Mouse (Mus musculus) stomach, postnatal 0 days (tissue): ENCODE measurements around the gene Phkb. TPM values are rescaled to one million over a fixed set of nuclear protein-coding genes. Genes with fewer than 3 reads are reported as not detected.
A peak's percentile ranks its signal among the peaks of the same experiment; 100 is the strongest.

Experiments
- ATAC-seq: fragments of 200-750 bp; cut with Nextera tagmentation; 2 replicates; pipeline ENCODE4 v1.8.0; 2017; ENCODE audit not compliant: low FRiP score, low TSS enrichment
- DNase-seq: peaks from one replicate; pipeline ENCODE4 v3.0.0-alpha.2; 2016; ENCODE audit warnings: low spot score
- H3K27ac ChIP-seq: fragments of 300-500 bp; sonication (generic); replicated peaks from 2 replicates; pipeline ENCODE4 v1.5.1; 2014; ENCODE audit warnings: mild to moderate bottlenecking, control low read depth
- H3K27me3 ChIP-seq: fragments of 300-500 bp; sonication (generic); 2 replicates; pipeline ENCODE4 v1.6.1; 2014; ENCODE audit warnings: low read length; ENCODE audit not compliant: control insufficient read depth, insufficient read depth
- H3K36me3 ChIP-seq: fragments of 300-500 bp; sonication (generic); 2 replicates; pipeline ENCODE4 v1.6.1; 2014; ENCODE audit warnings: low read length, mixed read lengths; ENCODE audit not compliant: control insufficient read depth, insufficient read depth
- H3K4me1 ChIP-seq: fragments of 300-500 bp; sonication (generic); replicated peaks from 2 replicates; pipeline ENCODE4 v1.6.1; 2014; ENCODE audit warnings: antibody characterized with exemption; ENCODE audit not compliant: control insufficient read depth, insufficient read depth
- H3K4me2 ChIP-seq: fragments of 300-500 bp; sonication (generic); replicated peaks from 2 replicates; pipeline ENCODE4 v1.6.1; 2014; ENCODE audit warnings: low read depth, mild to moderate bottlenecking, control low read depth, moderate library complexity
- H3K4me3 ChIP-seq: fragments of 300-500 bp; sonication (generic); 2 replicates; pipeline ENCODE4 v1.5.1; 2014; ENCODE audit warnings: low read depth, low read length, control low read depth
- H3K9ac ChIP-seq: fragments of 300-500 bp; sonication (generic); 2 replicates; pipeline ENCODE4 v1.6.1; 2014; ENCODE audit warnings: mild to moderate bottlenecking, low read length, control low read depth, mixed read lengths
- H3K9me3 ChIP-seq: fragments of 300-500 bp; sonication (generic); 2 replicates; pipeline ENCODE4 v1.6.1; 2016; ENCODE audit warnings: low read length; ENCODE audit not compliant: control insufficient read depth
- CTCF ChIP-seq: IDR thresholded peaks from 2 replicates; pipeline ENCODE4 v1.5.1; 2016; ENCODE audit warnings: antibody characterized with exemption, low read depth, mild to moderate bottlenecking, moderate library complexity
- EP300 ChIP-seq: optimal IDR thresholded peaks from 2 replicates; pipeline ENCODE3; 2016; ENCODE audit warnings: antibody characterized with exemption
- WGBS: fragments of 180-500 bp; shearing (Covaris S2); extraction: QIAGEN DNeasy Blood & Tissue Kit; methylation state at CpG from one replicate; pipeline ENCODE4 v1.1.7; 2014; 5-methylcytosine and 5-hydroxymethylcytosine counted together
- polyA plus RNA-seq: library from polyadenylated mRNA; unstranded; fragments of >200 nt; fragmentation: Nextera tagmentation; extraction: Ambion mirVana; gene quantifications from 2 replicates; pipeline ENCODE4 v1.2.1, GENCODE M21; 2015

Phkb gene
- polyA plus RNA-seq, 1 experiment from 2014 or later: 21.3 TPM

- DNase-seq (no peak), ATAC-seq (no peak)
- H3K27me3 ChIP-seq: no peaks in the 10 kb centered on the region
- H3K36me3 ChIP-seq: no peaks in the 10 kb centered on the region
- no peaks in the 10 kb centered on the region for H3K4me1 ChIP-seq
- TF ChIP-seq EP300 (no peak), CTCF (no peak)
- no peak overlapping the region for H3K9ac ChIP-seq
- no peaks in the 10 kb centered on the region for H3K9me3 ChIP-seq
- no peak overlapping the region for H3K4me2 ChIP-seq
- no peak overlapping the region for H3K27ac ChIP-seq
- no peak overlapping the region for H3K4me3 ChIP-seq
- WGBS: 93% methylated on average over 4 of the region's 4 CpGs
These were observed 119.1 kb downstream of the Phkb start for GRCm38 (mm10) chr8:85959880-85960279.

DNA sequence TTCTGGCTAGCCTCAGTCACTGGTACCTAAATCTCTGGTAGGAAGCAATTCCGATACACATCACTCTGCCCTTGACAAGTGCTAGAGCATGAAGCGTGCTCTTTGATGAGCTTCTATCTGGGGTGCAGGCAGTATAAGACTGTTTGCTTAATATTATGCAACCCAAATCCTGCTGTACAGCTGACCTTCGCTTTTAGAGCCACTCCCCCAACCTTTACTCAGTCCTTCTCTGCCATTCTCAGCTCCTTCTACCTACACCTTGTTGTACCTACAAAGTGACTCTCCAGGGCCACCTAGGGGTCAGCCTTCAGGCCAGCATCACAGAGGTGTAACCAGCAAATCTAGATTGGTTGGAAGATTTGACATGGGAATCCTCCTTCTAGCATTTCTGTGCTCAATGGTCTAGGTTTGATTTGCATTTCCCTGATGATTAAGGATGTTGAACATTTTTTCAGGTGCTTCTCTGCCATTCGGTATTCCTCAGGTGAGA, 136.9 kb downstream of the Phkb start:
- WGBS: 93% methylated on average over 4 of the region's 4 CpGs
- no peaks in the 10 kb centered on the region for H3K9me3 ChIP-seq
- no peak overlapping the region for H3K27ac ChIP-seq
- H3K4me3 ChIP-seq: no peak overlapping the region
- ATAC-seq (no peak), DNase-seq (no peak)
- H3K4me1 ChIP-seq: no peaks in the 10 kb centered on the region
- 0 out of 2 replicates have a peak, but pooled peaks cover 2% of the 10 kb centered on the region for H3K36me3 ChIP-seq
- H3K4me2 ChIP-seq: no peak overlapping the region
- TF ChIP-seq EP300: no peak
- peak; percentile 37 for TF ChIP-seq CTCF
- no peak overlapping the region for H3K9ac ChIP-seq
- H3K27me3 ChIP-seq: no peaks in the 10 kb centered on the region

GRCm38 (mm10) chr8:85992911-85993310, 152.2 kb downstream of the Phkb start:
- H3K36me3 ChIP-seq: no peaks in the 10 kb centered on the region
- no peaks in the 10 kb centered on the region for H3K9me3 ChIP-seq
- no peak overlapping the region for H3K4me2 ChIP-seq
- no peak overlapping the region for H3K4me3 ChIP-seq
- H3K27ac ChIP-seq: no peak overlapping the region
- TF ChIP-seq EP300 (no peak), CTCF (no peak)
- H3K9ac ChIP-seq: no peak overlapping the region
- H3K4me1 ChIP-seq: no peaks in the 10 kb centered on the region
- DNase-seq: no peak
- no peak for ATAC-seq
- H3K27me3 ChIP-seq: no peaks in the 10 kb centered on the region
- 82% methylated on average over 1 of the region's 1 CpGs for WGBS

DNA sequence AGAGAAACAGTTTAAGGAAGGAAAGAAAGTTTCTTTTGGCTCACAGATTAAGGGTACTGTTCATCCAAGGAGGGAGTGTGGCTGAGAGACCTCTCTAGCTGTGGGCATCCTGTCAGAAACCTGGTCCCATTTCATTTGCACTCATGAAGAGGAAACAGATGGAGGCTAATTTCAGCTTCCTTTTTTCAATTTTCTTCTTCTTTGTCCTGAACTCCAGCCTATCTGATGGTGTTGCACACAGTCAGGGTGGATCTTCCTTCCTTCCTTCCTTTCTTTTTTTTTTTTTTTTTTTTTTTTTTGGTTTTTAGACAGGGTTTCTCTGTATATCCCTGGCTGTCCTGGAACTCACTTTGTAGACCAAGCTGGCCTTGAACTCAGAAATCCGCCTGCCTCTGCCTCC, 152.9 kb downstream of the Phkb start:
- WGBS: 90% methylated on average over 1 of the region's 1 CpGs
- Histone ChIP-seq H3K4me1 (no peaks in the 10 kb centered on the region), H3K4me2 (no peak overlapping the region), H3K4me3 (no peak overlapping the region), H3K9ac (no peak overlapping the region), H3K9me3 (no peaks in the 10 kb centered on the region), H3K27me3 (no peaks in the 10 kb centered on the region), H3K36me3 (no peaks in the 10 kb centered on the region), H3K27ac (no peak overlapping the region)
- DNase-seq (no peak), ATAC-seq (no peak)
- TF ChIP-seq CTCF (no peak), EP300 (no peak)

DNA sequence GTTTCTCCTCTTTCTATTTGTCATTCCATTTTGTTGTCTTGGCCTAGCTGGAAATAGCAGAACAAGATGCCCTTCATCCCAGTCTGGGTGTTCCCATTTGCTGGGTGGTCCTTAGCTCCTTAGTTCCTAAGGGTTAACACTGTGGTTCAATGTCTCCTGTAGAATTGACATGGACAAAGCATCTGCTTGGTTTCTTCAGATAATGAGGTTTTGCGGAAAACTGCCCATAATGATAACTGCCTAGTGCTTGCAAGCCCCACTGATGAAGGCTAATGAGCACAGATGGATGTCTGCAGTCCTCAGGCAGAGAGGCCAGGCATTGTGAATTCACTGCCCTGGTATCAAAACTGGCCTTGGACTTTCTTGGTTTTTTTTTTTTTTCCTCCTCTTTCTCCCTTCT, 155.2 kb downstream of the Phkb start:
- Histone ChIP-seq H3K27me3 (no peaks in the 10 kb centered on the region), H3K4me2 (no peak overlapping the region), H3K9me3 (no peaks in the 10 kb centered on the region), H3K9ac (no peak overlapping the region), H3K36me3 (no peaks in the 10 kb centered on the region), H3K27ac (no peak overlapping the region), H3K4me1 (no peaks in the 10 kb centered on the region), H3K4me3 (no peak overlapping the region)
- ATAC-seq: no peak
- TF ChIP-seq CTCF (no peak), EP300 (no peak)
- WGBS: 98% methylated on average over 1 of the region's 1 CpGs
- no peak for DNase-seq

DNA sequence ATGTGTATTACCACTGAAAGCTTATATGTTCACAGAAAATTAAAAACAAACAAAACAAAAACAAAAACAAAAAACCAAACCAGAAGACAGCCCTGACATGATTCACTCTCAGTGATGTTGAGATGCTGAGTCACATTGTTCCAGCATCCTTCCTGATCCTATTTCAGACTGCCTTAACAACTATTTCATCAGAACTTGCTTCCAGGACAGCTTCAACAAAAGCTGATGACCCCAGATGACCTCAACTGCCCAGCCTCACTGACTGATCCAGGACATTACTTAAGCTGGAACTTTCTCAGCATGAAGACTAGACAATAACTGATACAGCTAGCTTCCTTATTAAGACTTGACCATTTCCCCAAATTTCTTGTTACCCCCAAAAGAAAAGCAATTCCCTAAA, 165.7 kb downstream of the Phkb start:
- DNase-seq: no peak
- Histone ChIP-seq H3K4me1 (no peaks in the 10 kb centered on the region), H3K27ac (no peak overlapping the region), H3K9ac (no peak overlapping the region), H3K4me2 (no peak overlapping the region), H3K9me3 (no peaks in the 10 kb centered on the region), H3K27me3 (no peaks in the 10 kb centered on the region), H3K36me3 (no peaks in the 10 kb centered on the region), H3K4me3 (no peak overlapping the region)
- ATAC-seq: no peak
- TF ChIP-seq EP300: no peak
- no peak for TF ChIP-seq CTCF
